Mouse (Mus musculus): ENCODE measurements around the gene Hist1h2ak. TPM values are rescaled to one million over a fixed set of nuclear protein-coding genes. Genes with fewer than 3 reads are reported as not detected.
"Not testable (repeated sequence)": the region's sequence is repeated elsewhere in the genome, so short reads cannot be mapped to it uniquely, and the experiment has no call there.

The Hist1h2ak gene
- 7.5 and 9.4 TPM in 2 replicates for polyA plus RNA-seq (2015; fragmentation: Nextera tagmentation; extraction: Ambion mirVana)

DNA sequence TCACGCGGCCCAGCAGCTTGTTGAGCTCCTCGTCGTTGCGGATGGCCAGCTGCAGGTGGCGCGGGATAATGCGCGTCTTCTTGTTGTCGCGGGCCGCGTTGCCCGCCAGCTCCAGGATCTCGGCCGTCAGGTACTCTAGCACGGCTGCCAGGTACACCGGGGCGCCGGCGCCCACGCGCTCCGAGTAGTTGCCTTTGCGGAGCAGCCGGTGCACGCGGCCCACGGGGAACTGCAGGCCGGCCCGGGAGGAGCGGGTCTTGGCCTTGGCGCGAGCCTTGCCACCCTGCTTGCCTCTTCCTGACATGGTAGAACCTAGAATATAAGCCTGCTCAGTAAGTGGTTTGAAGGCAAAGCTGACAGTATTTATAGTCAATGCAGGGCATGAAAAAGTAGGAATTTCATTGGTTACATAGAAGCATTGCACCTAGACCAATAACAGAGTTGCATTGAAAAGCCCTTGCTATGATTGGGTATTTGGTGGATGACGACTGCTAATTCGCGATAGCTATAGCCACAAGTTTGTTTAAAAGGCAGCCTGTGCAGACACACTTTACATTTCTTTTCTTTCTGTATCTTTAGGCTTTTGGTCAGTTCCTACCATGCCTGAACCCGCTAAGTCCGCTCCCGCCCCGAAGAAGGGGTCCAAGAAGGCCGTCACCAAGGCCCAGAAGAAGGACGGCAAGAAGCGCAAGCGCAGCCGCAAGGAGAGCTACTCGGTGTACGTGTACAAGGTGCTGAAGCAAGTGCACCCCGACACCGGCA, at the start of gene Hist1h2ak, which contains the start of gene Hist1h2bn:
Gene Hist1h2ak, minus strand, starts transcription at position 304 of the 762 bp plus-strand sequence.
Gene Hist1h2bn, plus strand, starts transcription at position 600 of the 762 bp plus-strand sequence.
- not testable (repeated sequence) for H3K36me3 ChIP-seq (ENCODE audit: insufficient read depth, low read length); H3K27me3 ChIP-seq (replicated peaks; ENCODE audit: insufficient read depth, low read length); H3K9me3 ChIP-seq (ENCODE audit: low read length); H3K4me1 ChIP-seq (ENCODE audit: insufficient read depth, low read depth, low read length)
- ATAC-seq: peak; percentile 94
- DNase-seq (ENCODE audit: low spot score): peak; percentile 98
- peak within 1 kb of the TSS; percentile 81 for H3K27ac ChIP-seq (ENCODE audit: low read length)
- peak within 1 kb of the TSS; percentile 66 for H3K4me2 ChIP-seq (replicated peaks; ENCODE audit: low read depth, low read length)
- peak within 1 kb of the TSS; percentile 52 for H3K4me3 ChIP-seq (ENCODE audit: low read depth, low read length)
- peak within 1 kb of the TSS; percentile 26 for H3K9ac ChIP-seq (replicated peaks; ENCODE audit: low read depth)
- under 1% methylated on average over 28 of the region's 50 CpGs for WGBS
- 0 out of 2 replicates have a peak, but pooled peaks have one; percentile 33 for TF ChIP-seq EP300 (IDR thresholded peaks at IDR 0.05)
- TF ChIP-seq CTCF (IDR thresholded peaks at IDR 0.05): peak; percentile 51

DNA sequence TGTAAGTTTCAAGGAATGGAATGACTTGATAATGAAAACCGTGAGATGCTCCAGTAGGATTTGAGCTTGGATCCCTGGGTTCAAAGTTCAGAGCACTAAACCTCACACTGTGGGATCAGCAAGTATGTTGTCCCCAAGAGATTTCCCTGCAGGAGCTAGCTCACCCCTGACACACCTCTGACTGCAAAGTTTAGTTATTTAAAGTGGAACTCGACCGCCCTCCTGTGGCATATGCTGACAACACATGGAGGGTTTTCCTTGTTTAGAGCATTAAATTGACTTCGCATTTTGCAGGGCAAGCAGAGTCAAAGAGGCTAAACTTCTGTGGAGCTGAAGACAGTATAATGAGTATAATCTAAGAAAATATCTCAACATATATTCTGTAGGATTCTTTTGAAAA, 49.4 kb upstream of the Hist1h2ak start:
- not testable (repeated sequence) for H3K4me2 ChIP-seq (replicated peaks; ENCODE audit: low read depth, low read length); H3K4me1 ChIP-seq (ENCODE audit: insufficient read depth, low read depth, low read length); H3K4me3 ChIP-seq (ENCODE audit: low read depth, low read length); H3K9me3 ChIP-seq (ENCODE audit: low read length); H3K9ac ChIP-seq (replicated peaks; ENCODE audit: low read depth); H3K36me3 ChIP-seq (ENCODE audit: insufficient read depth, low read length); DNase-seq (ENCODE audit: low spot score); H3K27ac ChIP-seq (ENCODE audit: low read length); H3K27me3 ChIP-seq (replicated peaks; ENCODE audit: insufficient read depth, low read length)
- peak; percentile 85 for ATAC-seq
- WGBS: no CpG with 5 or more reads among the region's 4 CpGs

GRCm38 (mm10) chr13:21797163-21797562, 43.5 kb upstream of the Hist1h2ak start:
- not testable (repeated sequence) for H3K9ac ChIP-seq (replicated peaks; ENCODE audit: low read depth); H3K4me2 ChIP-seq (replicated peaks; ENCODE audit: low read depth, low read length); H3K4me3 ChIP-seq (ENCODE audit: low read depth, low read length); ATAC-seq; DNase-seq (ENCODE audit: low spot score); H3K4me1 ChIP-seq (ENCODE audit: insufficient read depth, low read depth, low read length); H3K36me3 ChIP-seq (ENCODE audit: insufficient read depth, low read length); H3K9me3 ChIP-seq (ENCODE audit: low read length); H3K27me3 ChIP-seq (replicated peaks; ENCODE audit: insufficient read depth, low read length); H3K27ac ChIP-seq (ENCODE audit: low read length)

GRCm38 (mm10) chr13:21795584-21795983, 42.0 kb upstream of the Hist1h2ak start:
- no peaks in the 10 kb centered on the region for H3K4me1 ChIP-seq (ENCODE audit: insufficient read depth, low read depth, low read length)
- 91% methylated on average over 7 of the region's 7 CpGs for WGBS
- ATAC-seq (no peak), DNase-seq (ENCODE audit: low spot score) (no peak)
- H3K9me3 ChIP-seq (ENCODE audit: low read length): no peaks in the 10 kb centered on the region
- no peak overlapping the region for H3K27ac ChIP-seq (ENCODE audit: low read length)
- TF ChIP-seq CTCF (IDR thresholded peaks at IDR 0.05): no peak
- H3K9ac ChIP-seq (replicated peaks; ENCODE audit: low read depth): no peak overlapping the region
- no peak overlapping the region for H3K4me2 ChIP-seq (replicated peaks; ENCODE audit: low read depth, low read length)
- H3K36me3 ChIP-seq (ENCODE audit: insufficient read depth, low read length): no peaks in the 10 kb centered on the region
- no peaks in the 10 kb centered on the region for H3K27me3 ChIP-seq (replicated peaks; ENCODE audit: insufficient read depth, low read length)
- H3K4me3 ChIP-seq (ENCODE audit: low read depth, low read length): no peak overlapping the region

GRCm38 (mm10) chr13:21790601-21791283, 37.1 kb upstream of the Hist1h2ak start:
- 9% methylated on average over 17 of the region's 18 CpGs for WGBS
- Histone ChIP-seq H3K9me3 (ENCODE audit: low read length) (no peaks in the 10 kb centered on the region), H3K4me2 (replicated peaks; ENCODE audit: low read depth, low read length) (peak overlapping the region; percentile 52), H3K27me3 (replicated peaks; ENCODE audit: insufficient read depth, low read length) (no peaks in the 10 kb centered on the region), H3K36me3 (ENCODE audit: insufficient read depth, low read length) (no peaks in the 10 kb centered on the region), H3K4me3 (ENCODE audit: low read depth, low read length) (peak overlapping the region; percentile 19), H3K9ac (replicated peaks; ENCODE audit: low read depth) (no peak overlapping the region), H3K27ac (ENCODE audit: low read length) (no peak overlapping the region), H3K4me1 (ENCODE audit: insufficient read depth, low read depth, low read length) (no peaks in the 10 kb centered on the region)
- ATAC-seq (no peak), DNase-seq (ENCODE audit: low spot score) (peak; percentile 15)
- no peak for TF ChIP-seq CTCF (IDR thresholded peaks at IDR 0.05)
- TF ChIP-seq EP300 (IDR thresholded peaks at IDR 0.05): no peak

- no peaks in the 10 kb centered on the region for H3K9me3 ChIP-seq (ENCODE audit: low read length)
- H3K27ac ChIP-seq (ENCODE audit: low read length): no peak overlapping the region
- 45% methylated on average over 6 of the region's 6 CpGs for WGBS
- H3K4me2 ChIP-seq (replicated peaks; ENCODE audit: low read depth, low read length): no peak overlapping the region
- peak; percentile 3 for DNase-seq (ENCODE audit: low spot score)
- no peak overlapping the region for H3K9ac ChIP-seq (replicated peaks; ENCODE audit: low read depth)
- H3K4me3 ChIP-seq (ENCODE audit: low read depth, low read length): no peak overlapping the region
- H3K36me3 ChIP-seq (ENCODE audit: insufficient read depth, low read length): no peaks in the 10 kb centered on the region
- no peaks in the 10 kb centered on the region for H3K27me3 ChIP-seq (replicated peaks; ENCODE audit: insufficient read depth, low read length)
- TF ChIP-seq CTCF (IDR thresholded peaks at IDR 0.05): no peak
- no peak for TF ChIP-seq EP300 (IDR thresholded peaks at IDR 0.05)
- no peak for ATAC-seq
- no peaks in the 10 kb centered on the region for H3K4me1 ChIP-seq (ENCODE audit: insufficient read depth, low read depth, low read length)
Measured at GRCm38 (mm10) chr13:21789925-21790324, 36.3 kb upstream of the Hist1h2ak start.

Data from lung, postnatal 0 days (tissue).